Mouse (Mus musculus) urinary bladder, postnatal 36 days (tissue): ENCODE results near the gene Rasl2-9.
"Not testable (repeated sequence)": the region's sequence is repeated elsewhere in the genome, so short reads cannot be mapped to it uniquely, and the experiment has no call there.

Experiments
- DNase-seq, 2 experiments: peaks; one replicate each; pipeline ENCODE4 v3.0.0; 2022; ENCODE audit warnings: low spot score in 2 of 2, mixed read lengths in 1 of 2

The Rasl2-9 gene

GRCm38 (mm10) chr7:5125549-5126406 lies at the start of gene Rasl2-9:
Gene Rasl2-9 (minus strand): TSS chr7:5125950.
- DNase-seq = peak; percentile 55 to 66

- DNase-seq = not testable (repeated sequence)
Measured at GRCm38 (mm10) chr7:5149570-5149969, 23.8 kb upstream of the Rasl2-9 start, which contains the start of gene Vmn1r55. Gene Vmn1r55 (minus strand): TSS chr7:5149670.

GRCm38 (mm10) chr7:5125078-5125477 lies 672 bp downstream of the Rasl2-9 start:
- DNase-seq = no peak

- no peak for DNase-seq
Measured at GRCm38 (mm10) chr7:5116850-5117249, 8.9 kb downstream of the Rasl2-9 start, which contains the start of gene Rfpl4. Gene Rfpl4 (minus strand): TSS chr7:5116950.

GRCm38 (mm10) chr7:5112701-5113100 lies 13.0 kb downstream of the Rasl2-9 start:
- DNase-seq = no peak

- no peak for DNase-seq
Measured at GRCm38 (mm10) chr7:5109301-5109700, 16.4 kb downstream of the Rasl2-9 start.

GRCm38 (mm10) chr7:5108272-5108671 lies 17.5 kb downstream of the Rasl2-9 start:
- no peak for DNase-seq

- no peak for DNase-seq
Measured at GRCm38 (mm10) chr7:5102564-5102963, 23.2 kb downstream of the Rasl2-9 start.

- DNase-seq = no peak
Measured at GRCm38 (mm10) chr7:5101066-5101663, 24.6 kb downstream of the Rasl2-9 start.

GRCm38 (mm10) chr7:5099796-5100195 lies 26.0 kb downstream of the Rasl2-9 start:
- DNase-seq = no peak

GRCm38 (mm10) chr7:5098769-5099168 lies 27.0 kb downstream of the Rasl2-9 start:
- no peak for DNase-seq

- DNase-seq = no peak
Measured at GRCm38 (mm10) chr7:5092831-5093510, 32.8 kb downstream of the Rasl2-9 start.

- DNase-seq = no peak
Measured at GRCm38 (mm10) chr7:5092381-5092780, 33.4 kb downstream of the Rasl2-9 start.

GRCm38 (mm10) chr7:5091008-5091728 lies 34.6 kb downstream of the Rasl2-9 start:
- DNase-seq = no peak

GRCm38 (mm10) chr7:5089853-5090252 lies 35.9 kb downstream of the Rasl2-9 start:
- DNase-seq = no peak

- DNase-seq = no peak
Measured at GRCm38 (mm10) chr7:5087886-5088285, 37.9 kb downstream of the Rasl2-9 start.

GRCm38 (mm10) chr7:5086921-5087440 lies 38.8 kb downstream of the Rasl2-9 start:
- DNase-seq = no peak

GRCm38 (mm10) chr7:5085512-5085911 lies 40.2 kb downstream of the Rasl2-9 start:
- no peak for DNase-seq

- DNase-seq = no peak
Measured at GRCm38 (mm10) chr7:5083325-5084105, 42.2 kb downstream of the Rasl2-9 start.

GRCm38 (mm10) chr7:5081939-5082338 lies 43.8 kb downstream of the Rasl2-9 start:
- DNase-seq = no peak

GRCm38 (mm10) chr7:5081241-5081640 lies 44.5 kb downstream of the Rasl2-9 start:
- no peak for DNase-seq
